Mouse (Mus musculus) lung, embryonic 15.5 days (tissue): ENCODE measurements at regions not wholly inside any gene's neighbourhood (a gene's known extent, or its start where the extent isn't known, plus 50 kb on each side); places are given as distances from the start of the nearest gene placed in this dataset.

ENCODE experiments used
- ATAC-seq: fragments of 200-750 bp; cut with Nextera tagmentation; 2 replicates; pipeline ENCODE4 v1.8.0; 2017; ENCODE audit warnings: moderate number of reproducible peaks, borderline replicate concordance; ENCODE audit not compliant: low FRiP score, low TSS enrichment; ENCODE audit errors: extremely low read depth
- H3K27ac ChIP-seq: fragments of 300-500 bp; sonication (generic); 2 replicates; pipeline ENCODE4 v1.5.1; 2015; ENCODE audit warnings: moderate library complexity, mild to moderate bottlenecking, inconsistent platforms
- H3K27me3 ChIP-seq: fragments of 300-500 bp; sonication (generic); 2 replicates; pipeline ENCODE4 v1.6.1; 2015; ENCODE audit warnings: inconsistent platforms
- H3K36me3 ChIP-seq: fragments of 300-500 bp; sonication (generic); 2 replicates; pipeline ENCODE4 v1.6.1; 2015; ENCODE audit warnings: inconsistent platforms
- H3K4me1 ChIP-seq: fragments of 300-500 bp; sonication (generic); 2 replicates; pipeline ENCODE4 v1.6.1; 2015; ENCODE audit warnings: inconsistent platforms
- H3K4me2 ChIP-seq: fragments of 300-500 bp; sonication (generic); 2 replicates; pipeline ENCODE4 v1.6.1; 2015; ENCODE audit warnings: inconsistent platforms, mild to moderate bottlenecking, moderate library complexity
- H3K4me3 ChIP-seq: fragments of 300-500 bp; sonication (generic); 2 replicates; pipeline ENCODE4 v1.5.1; 2015; ENCODE audit warnings: mild to moderate bottlenecking, inconsistent platforms
- H3K9ac ChIP-seq: fragments of 300-500 bp; sonication (generic); 2 replicates; pipeline ENCODE4 v1.6.1; 2015; ENCODE audit warnings: inconsistent platforms
- H3K9me3 ChIP-seq: fragments of 300-500 bp; sonication (generic); 2 replicates; pipeline ENCODE4 v1.6.1; 2016; ENCODE audit warnings: inconsistent platforms
- WGBS: fragments of 180-500 bp; shearing (Covaris S2); methylation state at CpG from one replicate; pipeline ENCODE4 v1.1.7; 2015; 5-methylcytosine and 5-hydroxymethylcytosine counted together

DNA sequence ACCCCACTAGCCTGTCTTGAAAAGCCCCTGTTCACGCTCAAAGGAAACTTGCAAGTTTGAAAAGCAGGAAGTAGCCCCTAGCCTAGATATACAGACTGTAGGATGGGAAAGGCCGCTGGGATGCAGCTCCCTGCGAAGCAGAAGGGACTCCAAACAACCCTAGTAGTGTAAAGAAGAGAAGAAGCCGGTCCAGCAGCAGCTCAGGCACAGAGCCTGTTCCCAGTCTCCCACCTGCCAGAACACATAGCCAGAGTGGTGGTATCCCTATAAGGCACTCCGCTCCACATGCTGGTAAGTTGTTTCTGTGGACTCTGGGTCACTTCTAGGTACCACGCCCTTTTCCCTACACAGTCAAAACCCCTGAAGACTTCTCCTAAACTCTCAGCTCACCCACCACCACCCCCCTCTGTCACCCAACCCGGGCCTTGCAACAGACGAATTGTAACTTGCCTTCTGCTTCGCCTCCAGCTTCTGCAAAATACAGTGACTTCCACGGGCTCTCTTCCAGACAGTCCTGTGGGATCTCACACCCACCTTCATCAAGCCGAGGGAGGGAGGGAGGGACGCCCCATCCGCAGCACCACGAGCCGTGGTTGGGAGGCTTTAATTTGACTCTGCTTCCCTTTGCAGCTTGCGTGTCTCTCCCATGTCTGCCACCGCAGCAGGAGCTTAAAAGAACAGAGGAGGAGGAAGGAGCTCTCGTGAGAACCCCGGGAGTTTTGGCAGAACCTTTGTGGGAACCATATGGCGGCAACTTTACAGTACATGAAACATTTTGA lies 285.2 kb downstream of the Rwdd3 start:
- no peaks in the 10 kb centered on the region for H3K27me3 ChIP-seq
- no peak overlapping the region for H3K4me3 ChIP-seq
- H3K36me3 ChIP-seq, result no peaks in the 10 kb centered on the region
- 45% methylated on average over 20 of the region's 20 CpGs for WGBS
- no peaks in the 10 kb centered on the region for H3K4me1 ChIP-seq
- no peak overlapping the region for H3K27ac ChIP-seq
- H3K9me3 ChIP-seq, result no peaks in the 10 kb centered on the region
- H3K9ac ChIP-seq, result no peak overlapping the region
- no peak for ATAC-seq
- H3K4me2 ChIP-seq, result peak overlapping the region; percentile 13; the same call in 1 of the 2 replicates

GRCm38 (mm10) chr3:120885401-120885800 lies 286.1 kb downstream of the Rwdd3 start:
- Histone ChIP-seq H3K4me2 (no peak overlapping the region), H3K4me1 (no peaks in the 10 kb centered on the region), H3K9me3 (no peaks in the 10 kb centered on the region), H3K9ac (no peak overlapping the region), H3K4me3 (no peak overlapping the region), H3K36me3 (no peaks in the 10 kb centered on the region), H3K27ac (no peak overlapping the region), H3K27me3 (no peaks in the 10 kb centered on the region)
- ATAC-seq, result no peak
- WGBS, result 79% methylated on average over 5 of the region's 5 CpGs

GRCm38 (mm10) chr3:120884189-120884588 lies 287.3 kb downstream of the Rwdd3 start:
- Histone ChIP-seq H3K27ac (no peak overlapping the region), H3K9me3 (no peaks in the 10 kb centered on the region), H3K36me3 (no peaks in the 10 kb centered on the region), H3K27me3 (no peaks in the 10 kb centered on the region), H3K4me1 (no peaks in the 10 kb centered on the region), H3K9ac (no peak overlapping the region), H3K4me3 (no peak overlapping the region), H3K4me2 (no peak overlapping the region)
- no peak for ATAC-seq
- 61% methylated on average over 10 of the region's 10 CpGs for WGBS

- WGBS, result 57% methylated on average over 5 of the region's 5 CpGs
- no peak overlapping the region for H3K27ac ChIP-seq
- no peaks in the 10 kb centered on the region for H3K4me1 ChIP-seq
- H3K4me3 ChIP-seq, result no peak overlapping the region
- no peak for ATAC-seq
- no peak overlapping the region for H3K4me2 ChIP-seq
- no peaks in the 10 kb centered on the region for H3K9me3 ChIP-seq
- no peaks in the 10 kb centered on the region for H3K36me3 ChIP-seq
- H3K9ac ChIP-seq, result no peak overlapping the region
- H3K27me3 ChIP-seq, result no peaks in the 10 kb centered on the region
Observed at GRCm38 (mm10) chr3:120883650-120884049, 287.8 kb downstream of the Rwdd3 start.

- Histone ChIP-seq H3K4me3 (no peak overlapping the region), H3K27me3 (no peaks in the 10 kb centered on the region), H3K4me1 (no peaks in the 10 kb centered on the region), H3K36me3 (no peaks in the 10 kb centered on the region), H3K4me2 (no peak overlapping the region), H3K9me3 (no peaks in the 10 kb centered on the region), H3K9ac (no peak overlapping the region), H3K27ac (no peak overlapping the region)
- 74% methylated on average over 2 of the region's 2 CpGs for WGBS
- no peak for ATAC-seq
Observed at GRCm38 (mm10) chr3:120879409-120879808, 292.1 kb downstream of the Rwdd3 start.

GRCm38 (mm10) chr3:120875740-120876139 lies 295.8 kb downstream of the Rwdd3 start:
- H3K4me1 ChIP-seq, result no peaks in the 10 kb centered on the region

DNA sequence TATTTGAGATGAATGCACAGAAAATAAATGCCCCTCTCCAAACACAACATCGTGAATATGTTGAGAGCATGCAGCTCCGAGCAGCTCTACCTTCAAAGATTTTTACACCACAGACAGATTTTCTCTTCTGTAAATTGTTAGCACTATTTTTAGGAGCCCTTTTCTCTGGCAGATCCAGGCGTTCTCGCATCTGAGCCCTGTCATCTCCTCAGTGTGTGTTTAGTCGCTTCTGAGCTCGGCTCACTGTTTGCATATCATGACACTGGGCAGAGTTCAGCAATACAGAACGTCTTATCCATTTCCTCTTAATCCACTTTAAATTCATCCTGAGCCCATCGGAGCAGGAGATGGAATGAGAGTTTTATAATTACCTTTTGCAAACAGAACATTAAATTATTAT lies 306.5 kb downstream of the Rwdd3 start:
- no peak overlapping the region for H3K4me3 ChIP-seq
- ATAC-seq, result no peak
- H3K9ac ChIP-seq, result no peak overlapping the region
- H3K9me3 ChIP-seq, result no peaks in the 10 kb centered on the region
- WGBS, result 35% methylated on average over 8 of the region's 8 CpGs
- no peak overlapping the region for H3K27ac ChIP-seq
- no peaks in the 10 kb centered on the region for H3K27me3 ChIP-seq
- no peaks in the 10 kb centered on the region for H3K4me1 ChIP-seq
- H3K36me3 ChIP-seq, result no peaks in the 10 kb centered on the region
- no peak overlapping the region for H3K4me2 ChIP-seq

More at GRCm38 (mm10) chr3:120875740-120876139, 295.8 kb downstream of the Rwdd3 start:
- no peak overlapping the region for H3K27ac ChIP-seq
- WGBS, result 85% methylated on average over 3 of the region's 3 CpGs
- H3K9ac ChIP-seq, result no peak overlapping the region
- H3K4me3 ChIP-seq, result no peak overlapping the region
- no peak for ATAC-seq
- no peak overlapping the region for H3K4me2 ChIP-seq
- no peaks in the 10 kb centered on the region for H3K9me3 ChIP-seq
- no peaks in the 10 kb centered on the region for H3K36me3 ChIP-seq
- H3K27me3 ChIP-seq, result no peaks in the 10 kb centered on the region

- H3K4me3 ChIP-seq, result no peak overlapping the region
- H3K27me3 ChIP-seq, result no peaks in the 10 kb centered on the region
- no peak for ATAC-seq
- no peak overlapping the region for H3K4me2 ChIP-seq
- H3K9me3 ChIP-seq, result no peaks in the 10 kb centered on the region
- WGBS, result 70% methylated on average over 4 of the region's 4 CpGs
- H3K27ac ChIP-seq, result no peak overlapping the region
- H3K36me3 ChIP-seq, result no peaks in the 10 kb centered on the region
- H3K4me1 ChIP-seq, result no peaks in the 10 kb centered on the region
- no peak overlapping the region for H3K9ac ChIP-seq
Observed at GRCm38 (mm10) chr3:120861641-120862040, 309.9 kb downstream of the Rwdd3 start.

GRCm38 (mm10) chr3:120858281-120858680 lies 313.2 kb downstream of the Rwdd3 start:
- H3K9ac ChIP-seq, result no peak overlapping the region
- H3K27ac ChIP-seq, result no peak overlapping the region
- H3K27me3 ChIP-seq, result no peaks in the 10 kb centered on the region
- ATAC-seq, result no peak
- no peaks in the 10 kb centered on the region for H3K9me3 ChIP-seq
- H3K4me1 ChIP-seq, result no peaks in the 10 kb centered on the region
- H3K36me3 ChIP-seq, result no peaks in the 10 kb centered on the region
- WGBS, result 80% methylated on average over 13 of the region's 13 CpGs
- H3K4me2 ChIP-seq, result no peak overlapping the region
- no peak overlapping the region for H3K4me3 ChIP-seq

- Histone ChIP-seq H3K27ac (no peak overlapping the region), H3K9ac (no peak overlapping the region), H3K4me3 (no peak overlapping the region), H3K27me3 (no peaks in the 10 kb centered on the region), H3K9me3 (no peaks in the 10 kb centered on the region), H3K4me1 (no peaks in the 10 kb centered on the region), H3K4me2 (no peak overlapping the region), H3K36me3 (no peaks in the 10 kb centered on the region)
- 63% methylated on average over 3 of the region's 3 CpGs for WGBS
- ATAC-seq, result peak; percentile 55; the same call in 1 of the 2 replicates
Observed at GRCm38 (mm10) chr3:120854322-120854721, 317.2 kb downstream of the Rwdd3 start.

DNA sequence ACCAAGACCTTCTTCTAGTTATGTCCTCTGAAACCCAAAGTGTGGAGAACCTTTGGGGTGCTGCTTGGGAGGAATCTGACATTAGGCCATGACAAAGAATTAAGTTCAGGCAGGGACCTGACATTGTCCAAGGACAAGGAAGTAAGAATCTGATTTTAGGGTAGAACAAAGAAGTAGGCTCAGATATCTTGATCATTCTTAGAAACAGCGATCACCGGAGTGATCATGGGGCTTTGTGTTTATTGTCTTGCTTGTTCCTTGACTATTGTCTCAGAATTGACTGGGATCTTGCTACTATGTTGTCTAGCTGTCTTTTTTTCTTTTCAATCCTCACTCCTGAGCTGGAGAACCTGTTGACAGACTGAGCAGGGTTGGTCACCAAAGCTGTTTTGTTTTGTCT lies 327.9 kb downstream of the Rwdd3 start:
- H3K9ac ChIP-seq, result no peak overlapping the region
- no peaks in the 10 kb centered on the region for H3K27me3 ChIP-seq
- no peak overlapping the region for H3K27ac ChIP-seq
- no peak for ATAC-seq
- H3K4me2 ChIP-seq, result no peak overlapping the region
- H3K4me1 ChIP-seq, result no peaks in the 10 kb centered on the region
- no peak overlapping the region for H3K4me3 ChIP-seq
- 96% methylated on average over 2 of the region's 2 CpGs for WGBS
- H3K36me3 ChIP-seq, result no peaks in the 10 kb centered on the region
- no peaks in the 10 kb centered on the region for H3K9me3 ChIP-seq

DNA sequence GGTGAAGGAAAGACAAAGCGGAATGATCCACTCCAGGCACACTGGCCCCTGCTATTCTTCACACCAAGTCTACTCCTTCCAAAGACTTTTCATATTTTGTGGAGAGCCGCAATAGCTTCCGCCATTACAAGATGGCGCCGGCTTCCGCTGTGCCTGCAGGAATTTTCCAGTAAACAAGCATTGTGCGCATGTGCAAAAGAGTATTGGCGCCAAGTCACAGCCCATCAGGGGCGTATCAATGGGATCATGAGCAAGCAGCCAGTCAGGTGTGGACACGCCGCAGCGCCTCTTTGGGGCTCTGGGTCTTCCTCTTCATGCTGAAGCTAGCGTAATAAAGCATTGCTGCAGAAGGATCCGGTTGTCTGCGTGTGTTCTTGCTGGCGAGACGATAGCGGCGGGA lies 348.0 kb downstream of the Rwdd3 start:
- no peaks in the 10 kb centered on the region for H3K36me3 ChIP-seq
- no peak for ATAC-seq
- H3K4me2 ChIP-seq, result no peak overlapping the region
- WGBS, result 93% methylated on average over 19 of the region's 19 CpGs
- H3K9me3 ChIP-seq, result no peaks in the 10 kb centered on the region
- no peak overlapping the region for H3K9ac ChIP-seq
- no peaks in the 10 kb centered on the region for H3K4me1 ChIP-seq
- H3K27ac ChIP-seq, result no peak overlapping the region
- H3K4me3 ChIP-seq, result no peak overlapping the region
- H3K27me3 ChIP-seq, result no peaks in the 10 kb centered on the region

GRCm38 (mm10) chr3:120811901-120812300 lies 359.6 kb downstream of the Rwdd3 start:
- Histone ChIP-seq H3K36me3 (no peaks in the 10 kb centered on the region), H3K4me2 (no peak overlapping the region), H3K4me3 (no peak overlapping the region), H3K27ac (no peak overlapping the region), H3K27me3 (no peaks in the 10 kb centered on the region), H3K4me1 (no peaks in the 10 kb centered on the region), H3K9me3 (no peaks in the 10 kb centered on the region), H3K9ac (no peak overlapping the region)
- ATAC-seq, result no peak
- WGBS, result 26% methylated on average over 2 of the region's 2 CpGs
